ENCODE assay signal across 8 mouse cellular contexts in genomic region chr9:120569721-120570333, GRCm38 (mm10). TPM values are rescaled to one million over a fixed set of nuclear protein-coding genes. Genes with fewer than 3 reads are reported as not detected.
DNase-seq lines count a peak whose midpoint lies in the region; ATAC-seq and TF ChIP-seq lines count a peak whose summit lies in the region.

No protein-coding gene starts in this region.

- H3K9me3 ChIP-seq in forebrain, postnatal 0 days (ENCODE audit: low read length) = no peaks in the 10 kb centered on the region
- no peaks in the 10 kb centered on the region for H3K9me3 ChIP-seq in forebrain, embryonic 13.5 days (replicated peaks)
- H3K9me3 ChIP-seq in neural tube, embryonic 11.5 days (ENCODE audit: control insufficient read depth, low read length) = no peaks in the 10 kb centered on the region
- no peaks in the 10 kb centered on the region for H3K9me3 ChIP-seq in hindbrain, embryonic 15.5 days
- no peaks in the 10 kb centered on the region for H3K9me3 ChIP-seq in lung, embryonic 16.5 days (ENCODE audit: control insufficient read depth, low read length)

- peak; percentile 66 for TF ChIP-seq CTCF in forebrain, postnatal 0 days (IDR thresholded peaks at IDR 0.05; ENCODE audit: low read depth)

- peak; percentile 69 for DNase-seq in forebrain, postnatal 0 days
- peak; percentile 41 for DNase-seq in neural tube, embryonic 11.5 days (ENCODE audit: low spot score)
- DNase-seq in neural tube, embryonic 10.5 days (ENCODE audit: extremely low spot score, low spot score) = no peak
- peak; percentile 46 for DNase-seq in adipocyte (ENCODE audit: low spot score)
- DNase-seq in urinary bladder, postnatal 25 days (ENCODE audit: low spot score) = no peak

- H3K27ac ChIP-seq in forebrain, postnatal 0 days (ENCODE audit: low read depth, low read length) = no peak overlapping the region
- no peak overlapping the region for H3K27ac ChIP-seq in forebrain, embryonic 13.5 days
- no peak overlapping the region for H3K27ac ChIP-seq in neural tube, embryonic 11.5 days (ENCODE audit: low read depth, low read length)
- no peak overlapping the region for H3K27ac ChIP-seq in hindbrain, embryonic 15.5 days (replicated peaks)
- no peak overlapping the region for H3K27ac ChIP-seq in lung, embryonic 16.5 days (ENCODE audit: low read length)

- 0 out of 2 replicates have a peak, but pooled peaks cover 8% of the 10 kb centered on the region for H3K4me1 ChIP-seq in forebrain, postnatal 0 days (ENCODE audit: insufficient read depth)
- H3K4me1 ChIP-seq in forebrain, embryonic 13.5 days = peaks cover 23% of the 10 kb centered on the region
- H3K4me1 ChIP-seq in neural tube, embryonic 11.5 days (ENCODE audit: control insufficient read depth, insufficient read depth, low read length) = peaks cover 13% of the 10 kb centered on the region
- peaks cover 21% of the 10 kb centered on the region for H3K4me1 ChIP-seq in hindbrain, embryonic 15.5 days (replicated peaks)
- H3K4me1 ChIP-seq in lung, embryonic 16.5 days (replicated peaks; ENCODE audit: control insufficient read depth, insufficient read depth, low read length) = peaks cover 14% of the 10 kb centered on the region

- no peak for ATAC-seq in forebrain, postnatal 0 days
- no peak for ATAC-seq in forebrain, embryonic 13.5 days
- ATAC-seq in neural tube, embryonic 11.5 days (ENCODE audit: insufficient read depth, low FRiP score, low TSS enrichment) = no peak
- no peak for ATAC-seq in hindbrain, embryonic 15.5 days (ENCODE audit: low FRiP score, low read depth)
- ATAC-seq in lung, embryonic 16.5 days (ENCODE audit: low read depth) = no peak

- peaks cover 23% of the 10 kb centered on the region for H3K36me3 ChIP-seq in forebrain, postnatal 0 days (ENCODE audit: insufficient read depth)
- peaks cover 26% of the 10 kb centered on the region for H3K36me3 ChIP-seq in forebrain, embryonic 13.5 days (ENCODE audit: poor library complexity, severe bottlenecking)
- peaks cover 10% of the 10 kb centered on the region for H3K36me3 ChIP-seq in neural tube, embryonic 11.5 days (ENCODE audit: control insufficient read depth, insufficient read depth, low read length)
- peaks cover 18% of the 10 kb centered on the region for H3K36me3 ChIP-seq in hindbrain, embryonic 15.5 days
- peaks cover 15% of the 10 kb centered on the region for H3K36me3 ChIP-seq in lung, embryonic 16.5 days (ENCODE audit: control insufficient read depth, insufficient read depth, low read length)

- no peak overlapping the region for H3K4me3 ChIP-seq in forebrain, postnatal 0 days (ENCODE audit: low read depth, low read length)
- H3K4me3 ChIP-seq in forebrain, embryonic 13.5 days = no peak overlapping the region
- no peak overlapping the region for H3K4me3 ChIP-seq in neural tube, embryonic 11.5 days (ENCODE audit: low read depth, low read length)
- H3K4me3 ChIP-seq in hindbrain, embryonic 15.5 days = no peak overlapping the region
- H3K4me3 ChIP-seq in lung, embryonic 16.5 days (ENCODE audit: low read length) = no peak overlapping the region

- no peak overlapping the region for H3K9ac ChIP-seq in forebrain, postnatal 0 days
- no peak overlapping the region; the same call in 1 of the 2 replicates for H3K9ac ChIP-seq in forebrain, embryonic 13.5 days
- no peak overlapping the region for H3K9ac ChIP-seq in neural tube, embryonic 11.5 days (ENCODE audit: low read length)
- H3K9ac ChIP-seq in hindbrain, embryonic 15.5 days = no peak overlapping the region
- no peak overlapping the region for H3K9ac ChIP-seq in lung, embryonic 16.5 days (ENCODE audit: low read length)

- WGBS in forebrain, postnatal 0 days = 57% methylated on average over 13 of the region's 13 CpGs
- WGBS in forebrain, embryonic 13.5 days = 63% methylated on average over 13 of the region's 13 CpGs
- WGBS in neural tube, embryonic 11.5 days = 58% methylated on average over 13 of the region's 13 CpGs
- whole genome bisulfite sequencing in hindbrain, embryonic 15.5 days = 62% methylated on average over 13 of the region's 13 CpGs
- 59% methylated on average over 13 of the region's 13 CpGs for WGBS in lung, embryonic 16.5 days

- H3K27me3 ChIP-seq in forebrain, postnatal 0 days (ENCODE audit: insufficient read depth, low read length) = no peaks in the 10 kb centered on the region
- H3K27me3 ChIP-seq in forebrain, embryonic 13.5 days = no peaks in the 10 kb centered on the region
- no peaks in the 10 kb centered on the region for H3K27me3 ChIP-seq in neural tube, embryonic 11.5 days (ENCODE audit: control insufficient read depth, insufficient read depth, low read length)
- H3K27me3 ChIP-seq in hindbrain, embryonic 15.5 days = no peaks in the 10 kb centered on the region
- no peaks in the 10 kb centered on the region for H3K27me3 ChIP-seq in lung, embryonic 16.5 days (ENCODE audit: control insufficient read depth, insufficient read depth, low read depth, low read length)

- no peak overlapping the region for H3K4me2 ChIP-seq in forebrain, postnatal 0 days (ENCODE audit: low read depth)
- no peak overlapping the region for H3K4me2 ChIP-seq in forebrain, embryonic 13.5 days
- no peak overlapping the region for H3K4me2 ChIP-seq in neural tube, embryonic 11.5 days (ENCODE audit: low read depth)
- H3K4me2 ChIP-seq in hindbrain, embryonic 15.5 days = peak overlapping the region; percentile 87
- H3K4me2 ChIP-seq in lung, embryonic 16.5 days (ENCODE audit: low read depth, low read length) = peak overlapping the region; percentile 86; the same call in 1 of the 2 replicates

RNA-seq across cellular contexts. Expression of gene Rpl14, which starts 1.4 kb away (rescaled TPM):
- total RNA-seq in forebrain, postnatal 0 days (2014; rRNA removed) = 449 and 763 TPM in 2 replicates
- 491 and 597 TPM in 2 replicates for polyA plus RNA-seq in forebrain, postnatal 0 days (2015; fragmentation: Nextera tagmentation; extraction: Ambion mirVana)
- 544 and 592 TPM in 2 replicates for polyA plus RNA-seq in forebrain, embryonic 13.5 days (2015; fragmentation: Nextera tagmentation; extraction: Ambion mirVana)
- 750 and 805 TPM in 2 replicates for polyA plus RNA-seq in neural tube, embryonic 11.5 days (2014; fragmentation: Nextera tagmentation; extraction: Ambion mirVana)
- 408 and 422 TPM in 2 replicates for polyA plus RNA-seq in hindbrain, embryonic 15.5 days (2015; fragmentation: Nextera tagmentation; extraction: Ambion mirVana)
- polyA plus RNA-seq in lung, embryonic 16.5 days (2015; fragmentation: Nextera tagmentation; extraction: Ambion mirVana) = 767 and 782 TPM in 2 replicates

RNA-seq across cellular contexts. Expression of gene Entpd3, which starts 30.2 kb away (rescaled TPM):
- 3.6 and 5.5 TPM in 2 replicates for total RNA-seq in forebrain, postnatal 0 days (2014; rRNA removed)
- 3.6 and 3.7 TPM in 2 replicates for polyA plus RNA-seq in forebrain, postnatal 0 days (2015; fragmentation: Nextera tagmentation; extraction: Ambion mirVana)
- 0.30 and 0.49 TPM in 2 replicates for polyA plus RNA-seq in forebrain, embryonic 13.5 days (2015; fragmentation: Nextera tagmentation; extraction: Ambion mirVana)
- 0.17 and 0.18 TPM in 2 replicates for polyA plus RNA-seq in neural tube, embryonic 11.5 days (2014; fragmentation: Nextera tagmentation; extraction: Ambion mirVana)
- polyA plus RNA-seq in hindbrain, embryonic 15.5 days (2015; fragmentation: Nextera tagmentation; extraction: Ambion mirVana) = 3.2 and 4.1 TPM in 2 replicates
- polyA plus RNA-seq in lung, embryonic 16.5 days (2015; fragmentation: Nextera tagmentation; extraction: Ambion mirVana) = 9.3 and 10.8 TPM in 2 replicates

Comparison
In these comparisons a context has a peak if more than half of its experiments do, and no peak if none do; other contexts are left out.
1. DNase-seq: peak in forebrain, postnatal 0 days (single experiment), neural tube, embryonic 11.5 days (single experiment) and adipocyte (single experiment); none in neural tube, embryonic 10.5 days (single experiment) and urinary bladder, postnatal 25 days (single experiment).
2. H3K4me2 ChIP-seq: peak in hindbrain, embryonic 15.5 days (single experiment) and lung, embryonic 16.5 days (single experiment); none in forebrain, postnatal 0 days (single experiment), forebrain, embryonic 13.5 days (single experiment) and neural tube, embryonic 11.5 days (single experiment).